Mouse (Mus musculus) CH12.LX (cell line): Measurements from ENCODE around the gene Ackr2. TPM values are rescaled to one million over a fixed set of nuclear protein-coding genes. Genes with fewer than 3 reads are reported as not detected.

Experiments used
- DNase-seq: peaks from one replicate; pipeline ENCODE4 v3.0.0-alpha.2; 2013; ENCODE audit errors: extremely low read depth
- H3K27ac ChIP-seq: 2 replicates; pipeline ENCODE4 v1.5.1; 2012; ENCODE audit warnings: low read depth, mild to moderate bottlenecking, control low read depth, moderate library complexity; ENCODE audit not compliant: insufficient read depth
- H3K27me3 ChIP-seq: replicated peaks from 2 replicates; pipeline ENCODE3; 2012; ENCODE audit warnings: inconsistent platforms
- H3K36me3 ChIP-seq, 2 experiments: replicated peaks in 1 of 2; 2 replicates each; pipeline versions ENCODE3 to v1.6.1; 2012; ENCODE audit warnings: inconsistent platforms in 1 of 2, low read length in 1 of 2, mild to moderate bottlenecking in 1 of 2, mixed read lengths in 1 of 2, moderate library complexity in 1 of 2; ENCODE audit not compliant: control insufficient read depth in 1 of 2, insufficient read depth in 1 of 2
- H3K4me1 ChIP-seq, 2 experiments: 2 replicates each; pipeline ENCODE4 v1.6.1; 2012; ENCODE audit warnings: inconsistent platforms in 1 of 2, moderate library complexity in 1 of 2; ENCODE audit not compliant: insufficient read depth in 2 of 2, control insufficient read depth in 1 of 2
- H3K4me2 ChIP-seq: 2 replicates; pipeline ENCODE4 v1.6.1; 2012; ENCODE audit warnings: low read depth, mild to moderate bottlenecking, control low read depth; ENCODE audit not compliant: poor library complexity, insufficient read depth, severe bottlenecking
- H3K4me3 ChIP-seq, 3 experiments: fragments of 150-350 bp in 1 of 3; sonication (generic) in 1 of 3; replicated peaks in 1 of 3; 2 replicates each; pipeline versions ENCODE3 to v1.5.1; 2011 to 2012; ENCODE audit warnings: low read depth in 2 of 3, low read length in 2 of 3, mild to moderate bottlenecking in 2 of 3, moderate library complexity in 2 of 3, control low read depth in 1 of 3, improper control_type of control experiment in 1 of 3, inconsistent platforms in 1 of 3, mixed read lengths in 1 of 3; ENCODE audit not compliant: poor library complexity in 1 of 3
- H3K79me2 ChIP-seq: replicated peaks from 2 replicates; pipeline ENCODE4 v1.6.1; 2012; ENCODE audit warnings: mild to moderate bottlenecking, moderate library complexity; ENCODE audit not compliant: control insufficient read depth, poor library complexity, insufficient read depth, severe bottlenecking; ENCODE audit errors: extremely low read depth
- H3K9ac ChIP-seq: 2 replicates; pipeline ENCODE4 v1.6.1; 2012; ENCODE audit warnings: low read depth, mild to moderate bottlenecking, control low read depth, moderate library complexity; ENCODE audit not compliant: insufficient read depth
- H3K9me3 ChIP-seq: replicated peaks from 2 replicates; pipeline ENCODE3; 2012; ENCODE audit warnings: low read length, inconsistent platforms, mixed read lengths
- BHLHE40 ChIP-seq: IDR thresholded peaks from 2 replicates; pipeline ENCODE4 v1.6.1; 2011; ENCODE audit warnings: mild to moderate bottlenecking, low read depth, low read length, improper control_type of control experiment
- CHD2 ChIP-seq: IDR thresholded peaks from 2 replicates; pipeline ENCODE4 v1.6.1; 2011; ENCODE audit warnings: low read length, improper control_type of control experiment
- CTCF ChIP-seq, 2 experiments: IDR thresholded peaks in 1 of 2; conservative IDR thresholded peaks in 1 of 2; 2 replicates each; pipeline ENCODE4 v1.5.1; 2011 to 2012; ENCODE audit warnings: low read depth in 2 of 2, low read length in 2 of 2, improper control_type of control experiment in 1 of 2, inconsistent platforms in 1 of 2, mild to moderate bottlenecking in 1 of 2, moderate library complexity in 1 of 2
- EP300 ChIP-seq: IDR thresholded peaks from 2 replicates; pipeline ENCODE4 v1.6.1; 2011; ENCODE audit warnings: low read length, improper control_type of control experiment
- ETS1 ChIP-seq: conservative IDR thresholded peaks from 2 replicates; pipeline ENCODE4 v1.6.1; 2012; ENCODE audit warnings: low read depth, mild to moderate bottlenecking, inconsistent platforms, low read length, improper control_type of control experiment, moderate library complexity
- IRF4 ChIP-seq: IDR thresholded peaks from 2 replicates; pipeline ENCODE4 v1.6.1; 2014; ENCODE audit warnings: low read depth, mild to moderate bottlenecking, inconsistent platforms, low read length, improper control_type of control experiment
- JUN ChIP-seq: IDR thresholded peaks from 2 replicates; pipeline ENCODE4 v1.6.1; 2011; ENCODE audit warnings: low read depth, mild to moderate bottlenecking, low read length, improper control_type of control experiment, moderate library complexity; ENCODE audit not compliant: insufficient read depth
- KAT2A ChIP-seq: IDR thresholded peaks from 2 replicates; pipeline ENCODE4 v1.6.1; 2012; ENCODE audit warnings: low read length, improper control_type of control experiment, inconsistent platforms; ENCODE audit not compliant: insufficient replicate concordance
- MAFK ChIP-seq: IDR thresholded peaks from 2 replicates; pipeline ENCODE4 v1.6.1; 2011; ENCODE audit warnings: low read length, improper control_type of control experiment; ENCODE audit not compliant: insufficient replicate concordance
- MAX ChIP-seq: IDR thresholded peaks from 2 replicates; pipeline ENCODE4 v1.6.1; 2011; ENCODE audit warnings: low read length, improper control_type of control experiment
- MYC ChIP-seq: IDR thresholded peaks from 2 replicates; pipeline ENCODE4 v1.6.1; 2011; ENCODE audit warnings: low read depth, mild to moderate bottlenecking, improper control_type of control experiment, low read length
- POLR2A ChIP-seq: IDR thresholded peaks from 2 replicates; pipeline ENCODE4 v1.6.1; 2011; ENCODE audit warnings: low read depth, mild to moderate bottlenecking, improper control_type of control experiment, low read length
- RAD21 ChIP-seq: IDR thresholded peaks from 2 replicates; pipeline ENCODE4 v1.6.1; 2011; ENCODE audit warnings: low read depth, mild to moderate bottlenecking, low read length, improper control_type of control experiment, moderate library complexity
- RCOR1 ChIP-seq: conservative IDR thresholded peaks from 2 replicates; pipeline ENCODE4 v1.6.1; 2012; ENCODE audit warnings: low read depth, mild to moderate bottlenecking, inconsistent platforms, low read length, improper control_type of control experiment
- SIN3A ChIP-seq: IDR thresholded peaks from 2 replicates; pipeline ENCODE4 v1.6.1; 2012; ENCODE audit warnings: low read length, improper control_type of control experiment, inconsistent platforms
- USF2 ChIP-seq: conservative IDR thresholded peaks from 2 replicates; pipeline ENCODE4 v1.6.1; 2011; ENCODE audit warnings: low read depth, low read length, improper control_type of control experiment
- ZKSCAN1 ChIP-seq: IDR thresholded peaks from 2 replicates; pipeline ENCODE4 v1.6.1; 2012; ENCODE audit warnings: low read depth, inconsistent platforms, low read length, improper control_type of control experiment, borderline replicate concordance
- ZNF384 ChIP-seq: IDR thresholded peaks from 2 replicates; pipeline ENCODE4 v1.6.1; 2012; ENCODE audit warnings: low read depth, low read length, improper control_type of control experiment, inconsistent platforms
- dilution Hi-C: fragments of 300-500 bp; cut with MboI; formaldehyde crosslinking; loops from 2 replicates; pipeline ENCODE4 v1.14.3; 2020; ENCODE audit warnings: low sequenced_read_pairs; ENCODE audit not compliant: extremely low pct_unique_long_range_greater_than_20kb, extremely low pct_ligation_motif_present
- in situ Hi-C: fragments of 300-500 bp; cut with MboI; formaldehyde crosslinking; loops from 3 replicates; pipeline ENCODE4 v1.14.3; 2019; ENCODE audit warnings: low sequenced_read_pairs, low pct_ligation_motif_present, low pct_unique_long_range_greater_than_20kb, mixed read lengths
- polyA plus RNA-seq: library from polyadenylated mRNA; unstranded; fragments of >175 nt; gene quantifications from 2 replicates; pipeline ENCODE4 v1.2.1, GENCODE M21; 2012; ENCODE audit warnings: low read depth; ENCODE audit not compliant: insufficient read length
- total RNA-seq, 2 experiments: library from RNA; depleted of rRNA; stranded (reverse); fragments of 300-350 nt in 1 of 2; fragments of >200 nt in 1 of 2; gene quantifications; 2 replicates each; pipeline ENCODE4 v1.2.3; 2012 to 2014

Gene Ackr2
- total and polyA plus RNA-seq, 3 experiments: 2.9 to 13.9 (median 9.8) TPM

DNA sequence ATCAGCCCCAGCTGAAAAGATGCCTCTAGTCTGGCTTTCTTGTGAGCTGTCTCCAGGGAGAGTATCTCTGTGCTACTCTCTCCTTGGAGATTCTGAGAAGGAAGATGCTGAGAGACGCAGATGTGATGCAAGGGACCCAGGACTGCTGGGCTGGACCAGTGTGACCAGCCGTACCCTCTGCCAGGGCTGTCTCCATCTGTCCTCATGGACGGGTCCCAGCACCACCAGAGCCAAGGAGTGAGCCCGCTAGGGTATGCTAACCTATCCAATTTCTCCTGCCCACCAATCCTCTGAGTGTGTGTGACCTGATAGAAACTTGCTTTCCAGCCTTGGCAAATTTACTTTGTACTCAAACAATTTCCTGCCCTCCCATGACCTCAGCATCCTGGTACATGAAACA is 14.6 kb downstream of the Ackr2 start:
- no peak for DNase-seq
- H3K27ac ChIP-seq: no peak overlapping the region
- no peak overlapping the region for H3K9ac ChIP-seq
- H3K4me2 ChIP-seq: no peak overlapping the region
- peaks cover 0 to 44% of the 10 kb centered on the region in 2 experiments for H3K36me3 ChIP-seq
- no peaks in the 10 kb centered on the region for H3K79me2 ChIP-seq
- H3K9me3 ChIP-seq: no peaks in the 10 kb centered on the region
- no peak overlapping the region for H3K4me3 ChIP-seq
- TF ChIP-seq MYC: no peak
- no peak for TF ChIP-seq RAD21
- TF ChIP-seq SIN3A: no peak
- TF ChIP-seq KAT2A: no peak
- TF ChIP-seq MAFK: no peak
- TF ChIP-seq ZNF384: no peak
- TF ChIP-seq BHLHE40: no peak
- H3K27me3 ChIP-seq: no peaks in the 10 kb centered on the region
- dilution Hi-C loops (no loop called here), in situ Hi-C loops (no loop called here)
- H3K4me1 ChIP-seq: peaks cover 18 to 39% of the 10 kb centered on the region in 2 experiments

- no peaks in the 10 kb centered on the region for H3K9me3 ChIP-seq
- in situ Hi-C loops (no loop called here), dilution Hi-C loops (no loop called here)
- no peak for DNase-seq
- no peak overlapping the region for H3K27ac ChIP-seq
- TF ChIP-seq USF2: no peak
- no peak for TF ChIP-seq JUN
- no peak for TF ChIP-seq RCOR1
- no peak for TF ChIP-seq MAFK
- TF ChIP-seq EP300: no peak
- no peak for TF ChIP-seq POLR2A
- no peak for TF ChIP-seq MAX
- no peak for TF ChIP-seq CTCF (conservative IDR thresholded peaks at IDR 0.05 in 1 of 2, IDR thresholded peaks at IDR 0.05 in 1 of 2; ENCODE audit: low read depth in 2 of 2, low read length in 2 of 2)
- no peak for TF ChIP-seq ETS1
- TF ChIP-seq ZNF384: no peak
- TF ChIP-seq CHD2: no peak
- TF ChIP-seq IRF4: no peak
- TF ChIP-seq ZKSCAN1: no peak
- no peak overlapping the region for H3K4me3 ChIP-seq
- peaks cover 18 to 39% of the 10 kb centered on the region in 2 experiments for H3K4me1 ChIP-seq
- H3K79me2 ChIP-seq: no peaks in the 10 kb centered on the region
- H3K27me3 ChIP-seq: no peaks in the 10 kb centered on the region
- no peak overlapping the region for H3K4me2 ChIP-seq
- peaks cover 0 to 29% of the 10 kb centered on the region in 2 experiments for H3K36me3 ChIP-seq
- no peak overlapping the region for H3K9ac ChIP-seq
Observed at GRCm38 (mm10) chr9:121914226-121914757, 16.1 kb downstream of the Ackr2 start.
